Mouse (Mus musculus) ES-E14 (cell line): Measurements from ENCODE around the gene Zmiz1.

Experiments
- HCFC1 ChIP-seq: IDR thresholded peaks from 2 replicates; pipeline ENCODE4 v1.6.1; 2012; ENCODE audit warnings: low read length, inconsistent platforms, borderline replicate concordance; ENCODE audit not compliant: insufficient read depth
- ZNF384 ChIP-seq: IDR thresholded peaks from 2 replicates; pipeline ENCODE4 v1.6.1; 2012; ENCODE audit warnings: low read depth, low read length, inconsistent platforms

DNA sequence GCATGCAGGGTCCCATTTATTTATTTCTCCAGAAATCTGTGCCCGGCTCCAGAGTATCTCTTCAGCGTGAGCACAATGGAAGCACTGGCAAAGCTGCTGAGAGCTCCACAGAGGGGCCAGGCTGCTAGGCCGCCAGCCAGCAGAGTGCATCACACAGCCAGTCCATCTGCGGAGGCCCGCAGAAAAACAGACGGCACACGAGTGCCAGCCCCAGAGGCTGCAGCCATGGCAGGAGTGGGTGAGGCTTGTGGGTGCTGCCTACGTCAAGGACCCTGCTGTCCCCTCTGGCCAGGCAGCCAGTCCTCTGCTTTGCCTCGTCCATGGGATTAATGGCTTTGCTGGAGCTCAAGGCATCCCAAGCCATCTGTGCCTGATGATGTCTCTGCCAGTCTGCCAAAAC is 19.8 kb downstream of the Zmiz1 start:
- TF ChIP-seq HCFC1 (no peak), ZNF384 (no peak)
